Mouse (Mus musculus): ENCODE measurements at regions not wholly inside any gene's neighbourhood (a gene's known extent, or its start where the extent isn't known, plus 50 kb on each side); places are given as distances from the start of the nearest gene placed in this dataset.

- no peaks in the 10 kb centered on the region for H3K4me1 ChIP-seq (ENCODE audit: insufficient read depth, low read length)
- ATAC-seq (ENCODE audit: low FRiP score, low TSS enrichment): no peak
- H3K36me3 ChIP-seq (ENCODE audit: insufficient read depth, low read length): no peaks in the 10 kb centered on the region
- H3K4me3 ChIP-seq (ENCODE audit: low read length): no peak overlapping the region
- no peaks in the 10 kb centered on the region for H3K27me3 ChIP-seq (ENCODE audit: insufficient read depth, low read length)
- 77% methylated on average over 1 of the region's 1 CpGs for WGBS
- no peak overlapping the region for H3K4me2 ChIP-seq (replicated peaks; ENCODE audit: low read depth, low read length)
- no peak overlapping the region for H3K27ac ChIP-seq (ENCODE audit: low read length)
- no peak overlapping the region for H3K9ac ChIP-seq (replicated peaks; ENCODE audit: low read length)
- no peaks in the 10 kb centered on the region for H3K9me3 ChIP-seq (ENCODE audit: low read length)
Observed at GRCm38 (mm10) chr3:155776019-155776418, 682.8 kb downstream of the Lrriq3 start.

GRCm38 (mm10) chr3:155777025-155777424, 683.8 kb downstream of the Lrriq3 start:
- Histone ChIP-seq H3K27ac (ENCODE audit: low read length) (no peak overlapping the region), H3K36me3 (ENCODE audit: insufficient read depth, low read length) (no peaks in the 10 kb centered on the region), H3K9ac (replicated peaks; ENCODE audit: low read length) (no peak overlapping the region), H3K4me1 (ENCODE audit: insufficient read depth, low read length) (no peaks in the 10 kb centered on the region), H3K4me3 (ENCODE audit: low read length) (no peak overlapping the region), H3K4me2 (replicated peaks; ENCODE audit: low read depth, low read length) (no peak overlapping the region), H3K9me3 (ENCODE audit: low read length) (no peaks in the 10 kb centered on the region), H3K27me3 (ENCODE audit: insufficient read depth, low read length) (no peaks in the 10 kb centered on the region)
- 64% methylated on average over 1 of the region's 1 CpGs for WGBS
- no peak for ATAC-seq (ENCODE audit: low FRiP score, low TSS enrichment)

- no peak overlapping the region for H3K4me3 ChIP-seq (ENCODE audit: low read length)
- H3K4me1 ChIP-seq (ENCODE audit: insufficient read depth, low read length): no peaks in the 10 kb centered on the region
- no peak overlapping the region for H3K27ac ChIP-seq (ENCODE audit: low read length)
- 46% methylated on average over 2 of the region's 2 CpGs for WGBS
- no peaks in the 10 kb centered on the region for H3K27me3 ChIP-seq (ENCODE audit: insufficient read depth, low read length)
- ATAC-seq (ENCODE audit: low FRiP score, low TSS enrichment): no peak
- no peak overlapping the region for H3K9ac ChIP-seq (replicated peaks; ENCODE audit: low read length)
- no peak overlapping the region for H3K4me2 ChIP-seq (replicated peaks; ENCODE audit: low read depth, low read length)
- no peaks in the 10 kb centered on the region for H3K36me3 ChIP-seq (ENCODE audit: insufficient read depth, low read length)
- H3K9me3 ChIP-seq (ENCODE audit: low read length): no peaks in the 10 kb centered on the region
Observed at GRCm38 (mm10) chr3:155815693-155816092, 722.5 kb downstream of the Lrriq3 start.

GRCm38 (mm10) chr3:155824863-155825262, 731.6 kb downstream of the Lrriq3 start:
- Histone ChIP-seq H3K4me3 (ENCODE audit: low read length) (no peak overlapping the region), H3K27me3 (ENCODE audit: insufficient read depth, low read length) (no peaks in the 10 kb centered on the region), H3K4me1 (ENCODE audit: insufficient read depth, low read length) (no peaks in the 10 kb centered on the region), H3K36me3 (ENCODE audit: insufficient read depth, low read length) (no peaks in the 10 kb centered on the region), H3K27ac (ENCODE audit: low read length) (no peak overlapping the region), H3K9me3 (ENCODE audit: low read length) (no peaks in the 10 kb centered on the region), H3K9ac (replicated peaks; ENCODE audit: low read length) (no peak overlapping the region), H3K4me2 (replicated peaks; ENCODE audit: low read depth, low read length) (no peak overlapping the region)
- 85% methylated on average over 2 of the region's 2 CpGs for WGBS
- no peak for ATAC-seq (ENCODE audit: low FRiP score, low TSS enrichment)

GRCm38 (mm10) chr3:155866286-155866685, 695.3 kb upstream of the Negr1 start:
- no peaks in the 10 kb centered on the region for H3K4me1 ChIP-seq (ENCODE audit: insufficient read depth, low read length)
- H3K36me3 ChIP-seq (ENCODE audit: insufficient read depth, low read length): no peaks in the 10 kb centered on the region
- H3K9me3 ChIP-seq (ENCODE audit: low read length): no peaks in the 10 kb centered on the region
- no peaks in the 10 kb centered on the region for H3K27me3 ChIP-seq (ENCODE audit: insufficient read depth, low read length)
- H3K9ac ChIP-seq (replicated peaks; ENCODE audit: low read length): no peak overlapping the region
- H3K4me2 ChIP-seq (replicated peaks; ENCODE audit: low read depth, low read length): no peak overlapping the region
- no peak overlapping the region for H3K4me3 ChIP-seq (ENCODE audit: low read length)
- H3K27ac ChIP-seq (ENCODE audit: low read length): no peak overlapping the region
- no peak for ATAC-seq (ENCODE audit: low FRiP score, low TSS enrichment)

- Histone ChIP-seq H3K36me3 (ENCODE audit: insufficient read depth, low read length) (no peaks in the 10 kb centered on the region), H3K27me3 (ENCODE audit: insufficient read depth, low read length) (no peaks in the 10 kb centered on the region), H3K9me3 (ENCODE audit: low read length) (no peaks in the 10 kb centered on the region), H3K4me2 (replicated peaks; ENCODE audit: low read depth, low read length) (no peak overlapping the region), H3K4me3 (ENCODE audit: low read length) (no peak overlapping the region), H3K4me1 (ENCODE audit: insufficient read depth, low read length) (no peaks in the 10 kb centered on the region), H3K9ac (replicated peaks; ENCODE audit: low read length) (no peak overlapping the region), H3K27ac (ENCODE audit: low read length) (no peak overlapping the region)
- no peak for ATAC-seq (ENCODE audit: low FRiP score, low TSS enrichment)
- 76% methylated on average over 3 of the region's 3 CpGs for WGBS
Observed at GRCm38 (mm10) chr3:155875696-155876095, 685.9 kb upstream of the Negr1 start.

- Histone ChIP-seq H3K9ac (replicated peaks; ENCODE audit: low read length) (no peak overlapping the region), H3K36me3 (ENCODE audit: insufficient read depth, low read length) (no peaks in the 10 kb centered on the region), H3K4me2 (replicated peaks; ENCODE audit: low read depth, low read length) (no peak overlapping the region), H3K9me3 (ENCODE audit: low read length) (0 out of 2 replicates have a peak, but pooled peaks cover 3% of the 10 kb centered on the region), H3K4me3 (ENCODE audit: low read length) (no peak overlapping the region), H3K4me1 (ENCODE audit: insufficient read depth, low read length) (no peaks in the 10 kb centered on the region), H3K27ac (ENCODE audit: low read length) (no peak overlapping the region), H3K27me3 (ENCODE audit: insufficient read depth, low read length) (no peaks in the 10 kb centered on the region)
- ATAC-seq (ENCODE audit: low FRiP score, low TSS enrichment): no peak
- 76% methylated on average over 2 of the region's 2 CpGs for WGBS
Observed at GRCm38 (mm10) chr3:155878401-155878800, 683.2 kb upstream of the Negr1 start.

- H3K36me3 ChIP-seq (ENCODE audit: insufficient read depth, low read length): no peaks in the 10 kb centered on the region
- ATAC-seq (ENCODE audit: low FRiP score, low TSS enrichment): no peak
- no peak overlapping the region for H3K27ac ChIP-seq (ENCODE audit: low read length)
- H3K4me1 ChIP-seq (ENCODE audit: insufficient read depth, low read length): no peaks in the 10 kb centered on the region
- 62% methylated on average over 4 of the region's 4 CpGs for WGBS
- no peak overlapping the region for H3K4me3 ChIP-seq (ENCODE audit: low read length)
- H3K4me2 ChIP-seq (replicated peaks; ENCODE audit: low read depth, low read length): no peak overlapping the region
- H3K9me3 ChIP-seq (ENCODE audit: low read length): 0 out of 2 replicates have a peak, but pooled peaks cover 3% of the 10 kb centered on the region
- H3K27me3 ChIP-seq (ENCODE audit: insufficient read depth, low read length): no peaks in the 10 kb centered on the region
- no peak overlapping the region for H3K9ac ChIP-seq (replicated peaks; ENCODE audit: low read length)
Observed at GRCm38 (mm10) chr3:155880722-155881121, 680.9 kb upstream of the Negr1 start.

- no peak overlapping the region for H3K27ac ChIP-seq (ENCODE audit: low read length)
- H3K9ac ChIP-seq (replicated peaks; ENCODE audit: low read length): no peak overlapping the region
- no peak for ATAC-seq (ENCODE audit: low FRiP score, low TSS enrichment)
- no peak overlapping the region for H3K4me3 ChIP-seq (ENCODE audit: low read length)
- H3K4me2 ChIP-seq (replicated peaks; ENCODE audit: low read depth, low read length): no peak overlapping the region
- no peaks in the 10 kb centered on the region for H3K36me3 ChIP-seq (ENCODE audit: insufficient read depth, low read length)
- no peaks in the 10 kb centered on the region for H3K9me3 ChIP-seq (ENCODE audit: low read length)
- no peaks in the 10 kb centered on the region for H3K4me1 ChIP-seq (ENCODE audit: insufficient read depth, low read length)
- no peaks in the 10 kb centered on the region for H3K27me3 ChIP-seq (ENCODE audit: insufficient read depth, low read length)
- 74% methylated on average over 6 of the region's 6 CpGs for WGBS
Observed at GRCm38 (mm10) chr3:155915981-155916380, 645.6 kb upstream of the Negr1 start.

GRCm38 (mm10) chr3:155942896-155943295, 618.7 kb upstream of the Negr1 start:
- H3K27ac ChIP-seq (ENCODE audit: low read length): no peak overlapping the region
- 70% methylated on average over 2 of the region's 2 CpGs for WGBS
- no peaks in the 10 kb centered on the region for H3K9me3 ChIP-seq (ENCODE audit: low read length)
- H3K4me1 ChIP-seq (ENCODE audit: insufficient read depth, low read length): no peaks in the 10 kb centered on the region
- no peaks in the 10 kb centered on the region for H3K27me3 ChIP-seq (ENCODE audit: insufficient read depth, low read length)
- H3K4me2 ChIP-seq (replicated peaks; ENCODE audit: low read depth, low read length): no peak overlapping the region
- H3K9ac ChIP-seq (replicated peaks; ENCODE audit: low read length): no peak overlapping the region
- H3K4me3 ChIP-seq (ENCODE audit: low read length): no peak overlapping the region
- H3K36me3 ChIP-seq (ENCODE audit: insufficient read depth, low read length): no peaks in the 10 kb centered on the region
- no peak for ATAC-seq (ENCODE audit: low FRiP score, low TSS enrichment)
